Comparison of ENCODE assay signal across 21 mouse cellular contexts in the genomic region with DNA sequence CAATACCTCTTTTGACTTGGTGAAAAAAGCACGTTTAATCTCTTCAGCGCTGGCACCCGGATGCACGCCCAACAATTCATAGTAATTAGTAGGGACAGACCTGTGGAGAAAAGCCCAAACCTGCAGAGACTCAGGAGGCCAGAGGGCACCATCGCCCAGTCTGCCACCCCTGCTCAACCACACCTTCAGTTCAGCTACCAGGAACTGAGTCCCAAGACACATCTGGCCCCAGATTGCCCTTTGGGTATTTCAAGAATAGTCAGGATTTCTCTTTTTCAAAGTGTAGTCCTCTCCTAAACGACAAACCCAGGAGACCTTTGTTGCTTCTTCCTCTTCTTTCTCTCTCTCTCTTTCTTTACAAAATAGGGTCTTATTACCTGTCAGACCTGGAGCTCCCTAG. TPM values are rescaled to one million over a fixed set of nuclear protein-coding genes. Genes with fewer than 3 reads are reported as not detected.
A peak's percentile ranks its signal among the peaks of the same experiment; 100 is the strongest.
DNase-seq lines count a peak whose midpoint lies in the region; TF ChIP-seq lines count a peak whose summit lies in the region.
"Had no signal": no experiment of that assay in that cellular context is flagged by ENCODE, and none has a peak within 500 bp of the region (broad histone marks: within the 10 kb centered on the region; RNA-seq: fewer than 3 reads in every experiment).

No protein-coding gene starts in this region.

- intact Hi-C loops in heart, postnatal 36 days (cut with DNase I) = no loop called here

- WGBS in cerebellum, adult 2 months = 90% methylated on average over 6 of the region's 6 CpGs

- H3K27ac ChIP-seq in cerebellum, adult 2 months (ENCODE audit: insufficient read depth, low read length) = no peak overlapping the region
- H3K27ac ChIP-seq: embryonic facial prominence, embryonic 10.5 days; embryonic facial prominence, embryonic 13.5 days; forebrain, embryonic 12.5 days; forebrain, embryonic 15.5 days; heart, adult 2 months; heart, embryonic 10.5 days; heart, embryonic 13.5 days; hindbrain, embryonic 12.5 days; hindbrain, embryonic 15.5 days had no signal

- TF ChIP-seq CTCF in cerebellum, adult 2 months (IDR thresholded peaks at IDR 0.05; ENCODE audit: borderline replicate concordance, insufficient read depth, low read depth, low read length) = no peak

- DNase-seq in adrenal gland, adult (ENCODE audit: inconsistent age in 2 of 2, low spot score in 1 of 2) = peak; percentile 8 to 33
- no peak for DNase-seq in adrenal gland, postnatal 36 days
- DNase-seq in cerebellum, adult 2 months = peak; percentile 11 to 16
- DNase-seq in cerebellum, postnatal 14 days = no peak
- DNase-seq in heart, adult 11 months = peak; percentile 90
- DNase-seq in heart, postnatal 36 days = no peak
- DNase-seq: adrenal gland, postnatal 10 days; embryo, embryonic 11 days; gastrocnemius, postnatal 25 days; heart, postnatal 14 days; kidney, adult 8-10 months had no signal

- H3K27me3 ChIP-seq in cerebellum, adult 2 months (ENCODE audit: control insufficient read depth, insufficient read depth, low read length) = no peaks in the 10 kb centered on the region
- H3K27me3 ChIP-seq: embryonic facial prominence, embryonic 13.5 days; forebrain, embryonic 12.5 days; forebrain, embryonic 15.5 days; heart, embryonic 13.5 days; hindbrain, embryonic 12.5 days; hindbrain, embryonic 15.5 days had no signal

- no peak overlapping the region for H3K4me3 ChIP-seq in cerebellum, adult 2 months (replicated peaks; ENCODE audit: insufficient read depth, low read depth, low read length)
- H3K4me3 ChIP-seq: embryonic facial prominence, embryonic 10.5 days; embryonic facial prominence, embryonic 13.5 days; erythroblast, embryonic 14.5 days; forebrain, embryonic 12.5 days; forebrain, embryonic 15.5 days; heart, adult 2 months; heart, embryonic 10.5 days; hindbrain, embryonic 12.5 days; hindbrain, embryonic 15.5 days had no signal

- no peak for TF ChIP-seq POLR2A in cerebellum, adult 2 months (IDR thresholded peaks at IDR 0.05; ENCODE audit: borderline replicate concordance, insufficient read depth, low read length)

- peaks cover 12% of the 10 kb centered on the region for H3K4me1 ChIP-seq in cerebellum, adult 2 months (ENCODE audit: control insufficient read depth, insufficient read depth, low read length)

RNA-seq across cellular contexts. Expression of gene Dnajc4, which starts 1.7 kb away (rescaled TPM):
- total RNA-seq in adrenal gland, postnatal 36 days (2021) = 10 to 100 TPM; 38.5 to 46.1 TPM
- polyA plus RNA-seq in cerebellum, adult 2 months (2012; rRNA removed) = 63.6 and 66.4 TPM in 2 replicates
- total RNA-seq in heart, postnatal 36 days (2021) = 10 to 100 TPM; 51.0 to 57.1 TPM

RNA-seq across cellular contexts. Expression of gene Vegfb, which starts 3.3 kb away (rescaled TPM):
- 10 to 100 TPM; 92.0 to 95.7 TPM for total RNA-seq in adrenal gland, postnatal 36 days (2021)
- polyA plus RNA-seq in cerebellum, adult 2 months (2012; rRNA removed) = 90.4 and 100.0 TPM in 2 replicates
- 100 to 1,000 TPM; 438 to 444 TPM for total RNA-seq in heart, postnatal 36 days (2021)

RNA-seq across cellular contexts. Expression of gene Nudt22, which starts 5.2 kb away (rescaled TPM):
- 10 to 100 TPM; 39.0 to 42.4 TPM for total RNA-seq in adrenal gland, postnatal 36 days (2021)
- polyA plus RNA-seq in cerebellum, adult 2 months (2012; rRNA removed) = 40.4 and 43.5 TPM in 2 replicates
- total RNA-seq in heart, postnatal 36 days (2021) = 10 to 100 TPM; 27.0 to 28.9 TPM

RNA-seq across cellular contexts. Expression of gene Trpt1, which starts 5.2 kb away (rescaled TPM):
- 10 to 100 TPM in 1 of 2 experiments, 1 to 10 TPM in 1; 8.2 to 16.8 TPM for total RNA-seq in adrenal gland, postnatal 36 days (2021)
- 29.6 and 31.3 TPM in 2 replicates for polyA plus RNA-seq in cerebellum, adult 2 months (2012; rRNA removed)
- total RNA-seq in heart, postnatal 36 days (2021) = 10 to 100 TPM; 23.0 to 25.5 TPM

RNA-seq across cellular contexts. Expression of gene Fkbp2, which starts 10.4 kb away (rescaled TPM):
- total RNA-seq in adrenal gland, postnatal 36 days (2021) = 100 to 1,000 TPM in 1 of 2 experiments, 10 to 100 TPM in 1; 93.3 to 103 TPM
- polyA plus RNA-seq in cerebellum, adult 2 months (2012; rRNA removed) = 214 and 257 TPM in 2 replicates
- total RNA-seq in heart, postnatal 36 days (2021) = 10 to 100 TPM; 18.8 to 20.5 TPM

Comparison
In these comparisons a context has a peak if more than half of its experiments do, and no peak if none do; other contexts are left out.
1. DNase-seq: peak in adrenal gland, adult (2 of 2), cerebellum, adult 2 months (2 of 2) and heart, adult 11 months (single experiment); none in adrenal gland, postnatal 36 days (0 of 2), cerebellum, postnatal 14 days (0 of 2) and heart, postnatal 36 days (0 of 2).
2. RNA of gene Vegfb, which starts 3.3 kb away (total RNA-seq): 438 to 444 TPM in heart, postnatal 36 days; 92.0 to 95.7 TPM in adrenal gland, postnatal 36 days; every median in the first group is over 4 times any median in the second.